Mouse (Mus musculus) megakaryocyte, embryonic 14.5 days (primary cell): Measurements from ENCODE around the gene Cog5. TPM values are rescaled to one million over a fixed set of nuclear protein-coding genes. Genes with fewer than 3 reads are reported as not detected.

Experiments
- H3K27me3 ChIP-seq: replicated peaks from 2 replicates; pipeline ENCODE3; 2012; ENCODE audit warnings: inconsistent platforms
- H3K36me3 ChIP-seq: replicated peaks from 2 replicates; pipeline ENCODE3; 2012; ENCODE audit warnings: low read length, inconsistent platforms, mixed read lengths
- H3K4me1 ChIP-seq: 2 replicates; pipeline ENCODE4 v1.6.1; 2012; ENCODE audit warnings: inconsistent platforms
- H3K4me3 ChIP-seq: replicated peaks from 2 replicates; pipeline ENCODE3; 2012; ENCODE audit warnings: moderate library complexity, mild to moderate bottlenecking, inconsistent platforms
- H3K9me3 ChIP-seq: 2 replicates; pipeline ENCODE4 v1.6.1; 2012; ENCODE audit warnings: inconsistent platforms
- FLI1 ChIP-seq: IDR thresholded peaks from 2 replicates; pipeline ENCODE4 v1.6.1; 2012; ENCODE audit warnings: low read length, inconsistent platforms, mixed read lengths
- GATA1 ChIP-seq: IDR thresholded peaks from 3 replicates; pipeline ENCODE4 v1.6.1; 2012; ENCODE audit warnings: mixed read lengths, low read length, inconsistent platforms, borderline replicate concordance
- polyA plus RNA-seq: library from polyadenylated mRNA; stranded (reverse); fragments of >175 nt; gene quantifications from 2 replicates; pipeline ENCODE4 v1.2.3, GENCODE M21; 2012; ENCODE audit warnings: low replicate concordance; ENCODE audit not compliant: insufficient read depth

Cog5 gene
- polyA plus RNA-seq, 1 experiment = 0.56 TPM

- TF ChIP-seq FLI1 = no peak
- no peak for TF ChIP-seq GATA1
- H3K4me3 ChIP-seq = no peak overlapping the region
- no peaks in the 10 kb centered on the region for H3K27me3 ChIP-seq
- 0 out of 2 replicates have a peak, but pooled peaks cover 6% of the 10 kb centered on the region for H3K9me3 ChIP-seq
- peaks cover 49% of the 10 kb centered on the region for H3K36me3 ChIP-seq
- 0 out of 2 replicates have a peak, but pooled peaks cover 3% of the 10 kb centered on the region for H3K4me1 ChIP-seq
Measured at GRCm38 (mm10) chr12:31838521-31838920, 183.9 kb downstream of the Cog5 start.

GRCm38 (mm10) chr12:31839249-31839648, 184.6 kb downstream of the Cog5 start:
- Histone ChIP-seq H3K27me3 (no peaks in the 10 kb centered on the region), H3K4me3 (no peak overlapping the region), H3K9me3 (0 out of 2 replicates have a peak, but pooled peaks cover 6% of the 10 kb centered on the region), H3K36me3 (peaks cover 52% of the 10 kb centered on the region), H3K4me1 (0 out of 2 replicates have a peak, but pooled peaks cover 3% of the 10 kb centered on the region)
- no peak for TF ChIP-seq FLI1
- TF ChIP-seq GATA1 = no peak

- no peak overlapping the region for H3K4me3 ChIP-seq
- peaks cover 30% of the 10 kb centered on the region for H3K36me3 ChIP-seq
- 0 out of 2 replicates have a peak, but pooled peaks cover 6% of the 10 kb centered on the region for H3K9me3 ChIP-seq
- TF ChIP-seq FLI1 (no peak), GATA1 (no peak)
- H3K27me3 ChIP-seq = no peaks in the 10 kb centered on the region
- H3K4me1 ChIP-seq = no peaks in the 10 kb centered on the region
Measured at GRCm38 (mm10) chr12:31846077-31846476, 191.4 kb downstream of the Cog5 start.

GRCm38 (mm10) chr12:31848630-31849415, 194.2 kb downstream of the Cog5 start:
- H3K27me3 ChIP-seq = no peaks in the 10 kb centered on the region
- H3K9me3 ChIP-seq = no peaks in the 10 kb centered on the region
- H3K4me3 ChIP-seq = no peak overlapping the region
- TF ChIP-seq FLI1 = no peak
- no peak for TF ChIP-seq GATA1
- peaks cover 9% of the 10 kb centered on the region for H3K36me3 ChIP-seq
- H3K4me1 ChIP-seq = no peaks in the 10 kb centered on the region

- no peak for TF ChIP-seq FLI1
- no peak for TF ChIP-seq GATA1
- no peak overlapping the region for H3K4me3 ChIP-seq
Measured at GRCm38 (mm10) chr12:31849601-31850000, 194.9 kb downstream of the Cog5 start.

GRCm38 (mm10) chr12:31854039-31854438, 199.4 kb downstream of the Cog5 start:
- no peak overlapping the region for H3K4me3 ChIP-seq
- H3K36me3 ChIP-seq = peaks cover 9% of the 10 kb centered on the region
- TF ChIP-seq FLI1 (no peak), GATA1 (no peak)
- H3K27me3 ChIP-seq = no peaks in the 10 kb centered on the region
- no peaks in the 10 kb centered on the region for H3K4me1 ChIP-seq
- H3K9me3 ChIP-seq = no peaks in the 10 kb centered on the region

More at GRCm38 (mm10) chr12:31849601-31850000, 194.9 kb downstream of the Cog5 start:
- peaks cover 7% of the 10 kb centered on the region for H3K36me3 ChIP-seq
- no peaks in the 10 kb centered on the region for H3K4me1 ChIP-seq
- no peaks in the 10 kb centered on the region for H3K27me3 ChIP-seq
- H3K9me3 ChIP-seq = no peaks in the 10 kb centered on the region

- Histone ChIP-seq H3K4me3 (no peak overlapping the region), H3K4me1 (no peaks in the 10 kb centered on the region), H3K36me3 (peaks cover 11% of the 10 kb centered on the region), H3K27me3 (no peaks in the 10 kb centered on the region), H3K9me3 (no peaks in the 10 kb centered on the region)
- no peak for TF ChIP-seq GATA1
- TF ChIP-seq FLI1 = no peak
Measured at GRCm38 (mm10) chr12:31854817-31855216, 200.1 kb downstream of the Cog5 start.

- H3K4me1 ChIP-seq = peaks cover 10% of the 10 kb centered on the region
- H3K4me3 ChIP-seq = no peak overlapping the region
- no peak for TF ChIP-seq FLI1
- no peak for TF ChIP-seq GATA1
- H3K36me3 ChIP-seq = peaks cover 8% of the 10 kb centered on the region
- no peaks in the 10 kb centered on the region for H3K27me3 ChIP-seq
- H3K9me3 ChIP-seq = no peaks in the 10 kb centered on the region
Measured at GRCm38 (mm10) chr12:31857784-31858183, 203.1 kb downstream of the Cog5 start.

- TF ChIP-seq FLI1 (no peak), GATA1 (peak; percentile 36; the same call in 1 of the 3 replicates)
- no peaks in the 10 kb centered on the region for H3K9me3 ChIP-seq
- H3K4me3 ChIP-seq = peak overlapping the region; percentile 88
- H3K4me1 ChIP-seq = peaks cover 22% of the 10 kb centered on the region
- peaks cover 2% of the 10 kb centered on the region for H3K36me3 ChIP-seq
- no peaks in the 10 kb centered on the region for H3K27me3 ChIP-seq
Measured at GRCm38 (mm10) chr12:31862668-31863538, 208.2 kb downstream of the Cog5 start.
